Mouse (Mus musculus): ENCODE measurements around the gene Vmn1r16.
"Not testable (repeated sequence)": the region's sequence is repeated elsewhere in the genome, so short reads cannot be mapped to it uniquely, and the experiment has no call there.

Vmn1r16 gene

GRCm38 (mm10) chr6:57329394-57329793 is at the start of gene Vmn1r16:
Gene Vmn1r16, minus strand, starts transcription at chr6:57329494.
- DNase-seq: no peak

GRCm38 (mm10) chr6:57367496-57367895 is 38.2 kb upstream of the Vmn1r16 start:
- DNase-seq: no peak

GRCm38 (mm10) chr6:57365866-57366265 is 36.6 kb upstream of the Vmn1r16 start:
- not testable (repeated sequence) for DNase-seq

GRCm38 (mm10) chr6:57363627-57364026 is 34.3 kb upstream of the Vmn1r16 start, which contains the start of gene Vmn1r17:
Gene Vmn1r17, minus strand, starts transcription at chr6:57363727.
- no peak for DNase-seq

GRCm38 (mm10) chr6:57356864-57357263 is 27.6 kb upstream of the Vmn1r16 start:
- no peak for DNase-seq

- no peak for DNase-seq
These were observed 3.1 kb downstream of the Vmn1r16 start for GRCm38 (mm10) chr6:57326176-57326575.

GRCm38 (mm10) chr6:57278952-57279351 is 50.3 kb downstream of the Vmn1r16 start:
- no peak for DNase-seq

GRCm38 (mm10) chr6:57272517-57272916 is 56.8 kb downstream of the Vmn1r16 start:
- DNase-seq: no peak

- no peak for DNase-seq
These were observed 57.4 kb downstream of the Vmn1r16 start for GRCm38 (mm10) chr6:57271881-57272280.
